Mouse (Mus musculus): ENCODE measurements around the gene Ntrk3.

The Ntrk3 gene

DNA sequence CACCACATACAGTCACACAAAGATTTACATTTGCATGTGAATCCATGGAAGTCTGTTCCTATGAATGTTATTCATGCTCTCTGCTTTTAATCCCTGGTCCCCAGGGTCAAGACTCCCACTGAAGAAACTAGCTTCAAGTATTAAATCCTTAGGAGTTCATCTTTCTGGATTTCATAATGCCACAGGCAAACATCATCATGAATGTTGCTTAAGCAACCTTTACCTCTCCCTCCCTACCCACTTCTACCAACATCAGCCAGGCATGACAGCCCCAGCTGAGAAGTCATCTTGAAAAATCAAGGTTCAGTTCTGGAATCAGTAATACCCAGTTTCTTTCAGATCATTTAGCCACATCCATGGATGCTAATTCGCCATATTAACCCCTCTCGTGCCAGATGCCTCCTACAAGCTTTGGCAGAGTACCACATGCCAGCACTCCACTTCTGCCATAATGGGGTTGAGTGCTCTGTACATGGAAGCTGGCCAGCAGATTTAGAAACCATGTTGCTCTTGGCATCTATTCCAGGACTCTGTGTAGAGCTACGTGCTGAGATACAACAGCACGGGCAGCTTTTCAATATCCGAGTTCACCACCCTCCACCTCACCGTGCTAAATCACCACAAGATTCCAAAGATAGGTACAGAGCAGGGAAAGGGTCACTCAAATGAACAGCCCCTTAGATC, 287.8 kb downstream of the Ntrk3 start:
- in situ Hi-C loops (cut with MseI, MboI): no loop called here

DNA sequence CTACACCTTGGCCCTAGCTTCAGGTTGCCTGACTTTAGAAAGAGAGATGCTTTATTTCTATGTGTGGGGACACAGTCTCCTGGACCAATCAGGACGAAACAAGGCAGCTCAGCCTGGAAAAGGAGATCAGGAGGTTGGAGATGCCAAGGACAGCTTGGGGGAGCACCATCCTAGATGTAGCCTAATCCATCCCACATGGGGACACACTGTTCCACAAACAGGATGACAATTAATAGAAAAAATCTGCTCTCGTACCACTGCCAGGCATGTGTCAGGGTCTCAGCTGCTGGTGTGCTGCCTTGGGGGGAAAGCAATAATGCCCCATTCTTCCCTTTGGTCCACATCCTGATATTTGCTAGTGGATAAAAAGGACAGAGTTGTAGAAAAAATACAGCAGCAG, 289.0 kb downstream of the Ntrk3 start:
- in situ Hi-C loops (cut with MseI, MboI): no loop called here

DNA sequence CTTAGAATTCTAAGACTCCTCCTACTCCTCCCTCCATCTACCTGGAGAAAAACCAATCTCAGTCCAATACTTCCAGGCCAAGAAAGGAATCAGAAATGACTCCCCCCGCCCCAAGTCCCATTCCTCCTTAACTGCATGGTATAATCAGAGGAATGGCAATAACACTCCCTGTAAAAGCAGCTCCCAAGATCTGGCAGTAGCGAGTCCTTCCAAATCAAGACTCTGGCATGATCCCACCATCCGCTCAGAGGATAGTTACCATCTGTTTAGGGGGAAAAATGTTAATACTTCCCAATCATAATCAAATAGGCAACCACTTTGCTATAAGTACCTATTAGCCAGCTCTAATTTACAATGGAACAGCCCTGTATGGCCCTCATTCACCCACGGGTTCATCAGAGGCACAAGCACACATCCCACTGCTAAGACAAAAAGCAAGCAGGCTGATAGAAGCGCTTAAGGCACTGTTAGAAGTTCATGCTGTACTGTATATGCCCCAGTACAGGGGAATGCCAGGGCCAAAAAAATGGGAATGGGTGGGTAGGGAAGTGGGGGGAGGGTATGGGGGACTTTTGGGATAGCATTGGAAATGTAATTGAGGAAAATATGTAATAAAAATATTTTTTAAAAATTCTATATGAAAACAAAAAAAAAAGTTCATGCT, 294.3 kb downstream of the Ntrk3 start:
- in situ Hi-C loops (cut with MseI, MboI): no loop called here

- in situ Hi-C loops (cut with MseI, MboI): no loop called here
These were observed 296.1 kb downstream of the Ntrk3 start for GRCm38 (mm10) chr7:78441706-78442105.

- in situ Hi-C loops (cut with MseI, MboI): no loop called here
These were observed 296.9 kb downstream of the Ntrk3 start for GRCm38 (mm10) chr7:78440896-78441295.

DNA sequence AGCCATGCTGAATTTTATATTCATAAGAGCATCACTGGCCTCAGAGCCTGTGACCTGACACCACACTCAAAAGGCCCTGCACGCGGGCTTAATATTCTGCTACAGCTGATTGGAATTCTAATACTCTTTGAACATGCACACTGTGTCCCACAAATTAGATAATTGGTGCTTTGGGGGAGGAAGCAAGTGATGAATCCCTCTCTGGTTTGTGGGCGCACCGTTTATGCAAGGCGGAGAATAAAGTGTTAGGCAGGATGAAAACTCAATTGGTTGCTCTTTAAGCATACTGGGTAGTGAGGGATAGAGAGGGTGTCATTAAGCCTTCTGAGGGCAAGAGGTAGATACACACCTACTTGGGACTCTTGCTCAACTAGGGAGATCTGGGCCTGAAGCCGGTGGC, 297.3 kb downstream of the Ntrk3 start:
- in situ Hi-C loops (cut with MseI, MboI): no loop called here

GRCm38 (mm10) chr7:78439361-78440120, 298.3 kb downstream of the Ntrk3 start:
- in situ Hi-C loops (cut with MseI, MboI): no loop called here

- in situ Hi-C loops (cut with MseI, MboI): no loop called here
These were observed 304.1 kb downstream of the Ntrk3 start for GRCm38 (mm10) chr7:78433617-78434144.

GRCm38 (mm10) chr7:78431611-78432010, 306.2 kb downstream of the Ntrk3 start:
- in situ Hi-C loops (cut with MseI, MboI): no loop called here

- in situ Hi-C loops (cut with MseI, MboI): no loop called here
These were observed 325.6 kb downstream of the Ntrk3 start for GRCm38 (mm10) chr7:78412172-78412571.

DNA sequence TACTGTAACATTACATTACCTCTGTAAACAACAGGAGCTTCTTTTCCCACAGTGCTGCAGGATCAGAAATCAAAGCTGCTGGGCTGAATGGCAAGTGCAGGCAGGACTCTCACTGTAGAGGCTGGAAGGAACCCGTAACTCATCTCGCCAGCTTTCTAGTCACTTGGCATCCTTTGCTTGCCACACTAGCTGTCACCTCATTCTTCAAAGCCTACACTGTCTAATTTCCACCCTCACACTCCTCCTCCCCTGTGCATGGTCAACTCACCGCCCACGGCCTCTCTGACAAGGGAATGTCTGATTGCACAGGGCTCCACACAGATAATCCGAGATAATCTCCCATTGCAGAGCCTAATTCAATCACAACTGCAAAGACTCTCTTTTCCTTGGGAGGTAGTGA, 327.8 kb downstream of the Ntrk3 start:
- in situ Hi-C loops (cut with MseI, MboI): no loop called here

DNA sequence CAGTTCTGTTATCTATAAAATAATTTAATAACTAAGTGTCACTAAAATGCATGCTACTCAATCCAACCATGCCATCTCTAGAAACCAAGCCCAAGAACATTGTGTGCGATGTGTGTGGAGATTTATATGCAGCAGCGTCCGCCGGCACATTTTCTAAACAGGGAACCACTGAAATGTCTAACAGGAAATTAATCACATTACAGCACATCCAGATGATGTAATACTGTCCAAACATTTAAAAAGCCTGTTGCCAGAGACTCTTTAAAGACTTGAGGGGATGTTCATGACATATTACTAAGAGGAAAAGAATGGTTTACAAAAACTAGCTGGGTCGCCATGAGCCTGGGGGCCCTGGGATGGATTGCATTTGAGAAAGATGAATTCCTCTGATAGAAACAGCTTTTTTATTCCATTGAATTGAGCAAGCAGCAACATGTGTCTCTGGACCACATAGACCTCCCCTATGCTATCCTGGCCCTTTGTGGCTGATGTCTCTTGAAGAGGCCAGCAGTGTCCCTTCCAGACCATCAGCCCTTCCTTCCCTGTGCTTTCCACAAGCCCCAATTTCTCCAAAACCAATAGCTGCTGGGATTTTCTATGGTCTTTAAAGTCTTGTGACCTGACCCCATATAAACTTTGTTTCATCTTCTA, 331.0 kb downstream of the Ntrk3 start:
- in situ Hi-C loops (cut with MseI, MboI): no loop called here

DNA sequence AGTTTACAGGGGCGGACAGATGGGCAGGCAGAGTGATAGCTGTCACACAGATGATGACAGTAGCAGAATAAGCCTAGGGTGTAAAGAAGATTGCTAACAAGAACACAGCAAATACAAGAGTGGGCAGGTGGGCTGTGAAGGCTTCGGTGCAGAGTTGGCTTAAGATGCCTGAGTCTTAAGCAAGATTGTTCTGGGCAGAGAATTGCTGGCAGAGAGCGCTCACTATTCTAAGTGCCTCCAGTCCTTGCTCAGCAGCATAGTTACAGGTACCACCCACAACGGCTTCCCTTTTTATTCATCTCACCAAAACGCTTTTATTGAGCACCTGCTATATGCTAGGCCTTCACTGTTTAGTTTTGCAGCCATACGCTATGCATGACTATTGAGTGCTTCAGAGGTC, 333.3 kb downstream of the Ntrk3 start:
- in situ Hi-C loops (cut with MseI, MboI): no loop called here

- in situ Hi-C loops (cut with MseI, MboI): no loop called here
These were observed 335.3 kb downstream of the Ntrk3 start for GRCm38 (mm10) chr7:78402495-78402894.

GRCm38 (mm10) chr7:78400219-78400618, 337.6 kb downstream of the Ntrk3 start:
- in situ Hi-C loops (cut with MseI, MboI): no loop called here

- in situ Hi-C loops (cut with MseI, MboI): no loop called here
These were observed 339.4 kb downstream of the Ntrk3 start for GRCm38 (mm10) chr7:78398377-78398776.

DNA sequence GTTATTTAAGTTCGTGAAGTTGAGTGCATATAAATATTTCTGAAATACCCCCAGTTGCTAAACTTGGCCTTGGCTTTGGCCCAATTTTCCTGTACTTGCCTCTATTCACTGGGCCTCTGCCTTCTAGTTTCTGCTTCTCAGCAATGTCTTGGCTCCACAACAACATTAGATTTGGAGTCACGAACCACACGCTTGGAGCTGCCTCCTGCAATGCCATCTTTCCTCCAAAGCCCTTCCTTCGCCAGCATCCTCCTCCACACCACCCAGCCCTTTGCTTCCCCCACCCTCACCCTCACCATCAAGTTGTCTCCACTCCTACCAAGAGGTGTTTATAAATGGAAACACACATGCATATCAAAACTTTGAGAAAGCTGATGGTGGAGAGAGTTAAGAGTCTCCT, 340.6 kb downstream of the Ntrk3 start:
- in situ Hi-C loops (cut with MseI, MboI): no loop called here

DNA sequence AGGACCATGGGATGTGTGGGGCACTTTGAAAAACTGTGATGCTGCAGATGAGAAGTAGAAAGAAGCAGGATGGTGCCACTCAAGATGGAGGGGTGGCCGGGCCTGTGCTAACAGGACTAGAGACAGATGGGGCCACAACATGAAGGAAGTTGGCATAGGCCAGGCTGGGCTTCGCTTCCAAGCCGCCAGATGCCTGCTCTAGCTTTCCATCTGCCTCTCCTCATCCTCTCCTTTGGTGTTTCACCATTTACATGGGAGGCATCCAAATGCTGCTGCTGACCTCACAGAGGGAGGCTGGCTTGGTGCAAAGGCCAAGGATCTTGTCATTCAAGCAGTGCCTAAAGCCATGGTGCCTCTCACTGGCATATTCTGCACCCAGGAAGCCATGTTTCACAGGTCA, 347.8 kb downstream of the Ntrk3 start:
- in situ Hi-C loops (cut with MseI, MboI): no loop called here

- in situ Hi-C loops (cut with MseI, MboI): no loop called here
These were observed 349.7 kb downstream of the Ntrk3 start for GRCm38 (mm10) chr7:78388101-78388500.

DNA sequence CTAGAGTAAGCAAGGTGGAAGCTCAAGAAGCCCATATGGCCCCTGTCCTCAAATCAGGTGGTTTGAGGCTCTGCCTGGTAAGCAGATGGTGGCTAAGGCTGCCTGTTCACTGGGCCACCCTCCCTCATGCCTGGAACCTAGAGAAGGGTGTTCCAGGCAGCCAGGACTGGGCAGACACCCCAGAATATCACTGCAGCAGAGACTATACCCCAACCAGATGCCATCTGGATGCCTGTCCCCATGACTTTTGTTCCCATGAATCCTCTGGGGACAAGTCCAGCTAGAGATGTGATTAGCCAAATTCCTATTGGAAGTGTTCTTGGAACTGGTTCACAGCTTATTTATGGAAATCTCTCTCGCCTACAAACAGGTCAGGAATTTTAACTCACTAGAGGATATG, 351.8 kb downstream of the Ntrk3 start:
- in situ Hi-C loops (cut with MseI, MboI): no loop called here

GRCm38 (mm10) chr7:78384111-78384510, 353.7 kb downstream of the Ntrk3 start:
- in situ Hi-C loops (cut with MseI, MboI): no loop called here

GRCm38 (mm10) chr7:78382126-78382525, 355.7 kb downstream of the Ntrk3 start:
- in situ Hi-C loops (cut with MseI, MboI): no loop called here

Data from mouse trophoblast stem cell (cell line).